Mouse (Mus musculus) heart, embryonic 12.5 days (tissue): ENCODE measurements around the gene Nrn1. TPM values are rescaled to one million over a fixed set of nuclear protein-coding genes. Genes with fewer than 3 reads are reported as not detected.

Source experiments
- ATAC-seq: fragments of 200-750 bp; cut with Nextera tagmentation; 2 replicates; pipeline ENCODE4 v1.8.0; 2017; ENCODE audit warnings: moderate TSS enrichment, moderate library complexity; ENCODE audit not compliant: insufficient number of reproducible peaks, low FRiP score
- H3K27ac ChIP-seq: fragments of 300-500 bp; sonication (generic); 2 replicates; pipeline ENCODE4 v1.5.1; 2016; ENCODE audit warnings: mild to moderate bottlenecking, moderate library complexity; ENCODE audit not compliant: poor library complexity, severe bottlenecking
- H3K27me3 ChIP-seq: fragments of 300-500 bp; sonication (generic); replicated peaks from 2 replicates; pipeline ENCODE4 v1.6.1; 2016; ENCODE audit warnings: mild to moderate bottlenecking, moderate library complexity
- H3K36me3 ChIP-seq: fragments of 300-500 bp; sonication (generic); 2 replicates; pipeline ENCODE4 v1.6.1; 2016; ENCODE audit warnings: mild to moderate bottlenecking, moderate library complexity
- H3K4me1 ChIP-seq: fragments of 300-500 bp; sonication (generic); replicated peaks from 2 replicates; pipeline ENCODE4 v1.6.1; 2016; ENCODE audit warnings: mild to moderate bottlenecking
- H3K4me2 ChIP-seq: fragments of 300-500 bp; sonication (generic); 2 replicates; pipeline ENCODE4 v1.6.1; 2016; ENCODE audit warnings: mild to moderate bottlenecking, moderate library complexity
- H3K4me3 ChIP-seq: fragments of 300-500 bp; sonication (generic); 2 replicates; pipeline ENCODE4 v1.5.1; 2016; ENCODE audit warnings: mild to moderate bottlenecking
- H3K9ac ChIP-seq: fragments of 300-500 bp; sonication (generic); 2 replicates; pipeline ENCODE4 v1.6.1; 2016; ENCODE audit warnings: mild to moderate bottlenecking, moderate library complexity
- H3K9me3 ChIP-seq: fragments of 300-500 bp; sonication (generic); replicated peaks from 2 replicates; pipeline ENCODE4 v1.6.1; 2016; ENCODE audit warnings: mild to moderate bottlenecking, moderate library complexity
- WGBS: fragments of 180-500 bp; shearing (Covaris S2); methylation state at CpG from one replicate; pipeline ENCODE4 v1.1.7; 2016; 5-methylcytosine and 5-hydroxymethylcytosine counted together
- polyA plus RNA-seq: library from polyadenylated mRNA; unstranded; fragments of >200 nt; fragmentation: Nextera tagmentation; extraction: Ambion mirVana; gene quantifications from 2 replicates; pipeline ENCODE4 v1.2.1, GENCODE M21; 2016

The Nrn1 gene
- polyA plus RNA-seq, 1 experiment from 2014 or later = 3.4 TPM

DNA sequence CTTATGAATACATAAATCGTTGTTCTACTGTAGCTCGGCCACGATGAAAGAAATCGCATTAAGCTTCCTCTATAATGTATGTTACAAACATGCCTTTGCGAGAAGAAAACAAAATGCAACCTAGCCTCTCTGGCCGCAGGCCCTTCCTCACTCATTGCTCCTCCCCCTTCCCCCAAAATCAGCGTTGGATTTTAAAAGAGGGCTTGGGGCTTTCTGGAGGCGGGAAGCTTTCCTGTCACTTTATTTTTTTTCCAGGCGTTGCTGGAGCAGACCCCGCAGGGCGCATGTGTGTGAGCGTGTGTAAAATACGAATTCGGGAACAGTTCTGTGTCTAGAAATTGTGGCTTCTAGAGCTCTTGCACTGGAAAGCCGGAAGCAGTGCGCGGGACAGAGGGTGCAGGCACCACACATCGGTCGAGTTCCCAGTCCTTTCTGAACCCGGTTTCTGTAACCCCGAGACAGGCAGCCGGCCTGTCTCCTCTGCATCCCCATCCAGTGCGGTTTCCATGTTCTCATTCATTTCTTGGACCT is 2.9 kb downstream of the Nrn1 start:
- Histone ChIP-seq H3K4me2 (peak overlapping the region; percentile 73), H3K9ac (0 out of 2 replicates have a peak overlapping the region, but pooled peaks have one; percentile 29)
- no peak for ATAC-seq

DNA sequence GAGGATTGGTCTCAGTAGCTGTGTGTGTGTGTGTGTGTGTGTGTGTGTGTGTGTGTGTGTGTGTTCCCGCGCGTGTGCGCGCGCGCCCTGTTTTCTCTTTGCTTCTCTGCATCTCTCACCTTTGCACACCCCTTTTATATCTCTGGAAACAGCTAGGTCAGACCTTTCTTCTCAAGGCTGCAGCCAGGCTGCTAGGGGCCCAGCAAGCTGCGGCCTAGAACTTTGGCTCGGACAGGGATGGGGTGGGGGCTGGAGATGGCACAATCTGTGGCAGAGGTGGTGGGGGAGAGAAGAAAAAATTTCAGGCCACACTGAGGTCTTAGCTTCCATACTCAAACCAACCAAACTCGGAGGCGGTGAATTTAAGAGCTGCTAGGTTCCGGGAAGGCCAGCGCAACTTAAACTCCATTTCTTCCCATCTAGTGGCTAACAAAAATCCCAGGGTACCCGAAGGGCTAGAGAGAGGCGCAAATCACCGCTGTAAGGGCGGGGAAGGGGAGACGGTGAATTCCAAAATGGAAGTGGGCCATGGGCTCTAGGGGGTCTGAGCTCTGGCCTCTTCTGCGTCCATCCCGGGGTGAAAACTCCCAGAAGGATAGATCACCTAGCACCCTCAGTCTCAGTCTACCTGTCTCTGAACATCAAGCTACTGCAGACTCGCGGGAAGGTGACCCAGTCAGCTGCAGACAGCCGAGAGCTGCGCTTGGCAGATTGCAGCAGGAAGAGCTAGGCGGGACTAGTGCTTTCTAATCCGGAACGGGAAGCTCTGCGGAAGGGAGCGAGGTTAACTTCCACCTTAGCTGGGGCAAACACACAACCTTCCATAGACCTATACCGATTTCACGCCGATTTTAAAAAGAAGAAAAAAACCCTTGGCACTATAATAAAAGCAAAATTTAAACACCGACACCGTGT is 3.7 kb downstream of the Nrn1 start:
- H3K9me3 ChIP-seq = no peaks in the 10 kb centered on the region
- H3K36me3 ChIP-seq = no peaks in the 10 kb centered on the region
- H3K27ac ChIP-seq = no peak overlapping the region
- H3K9ac ChIP-seq = 0 out of 2 replicates have a peak overlapping the region, but pooled peaks have one; percentile 19
- H3K4me3 ChIP-seq = peak overlapping the region; percentile 44
- 6% methylated on average over 34 of the region's 34 CpGs for WGBS
- ATAC-seq = no peak
- peak overlapping the region; percentile 73 for H3K4me2 ChIP-seq
- H3K4me1 ChIP-seq = peaks cover 30% of the 10 kb centered on the region
- peaks cover 68% of the 10 kb centered on the region for H3K27me3 ChIP-seq

More for the DNA sequence above, 2.9 kb downstream of the Nrn1 start:
- Histone ChIP-seq H3K27me3 (peaks cover 62% of the 10 kb centered on the region), H3K4me1 (peaks cover 23% of the 10 kb centered on the region), H3K4me3 (peak overlapping the region; percentile 44), H3K27ac (no peak overlapping the region), H3K36me3 (no peaks in the 10 kb centered on the region), H3K9me3 (no peaks in the 10 kb centered on the region)
- 0% methylated on average over 23 of the region's 23 CpGs for WGBS

- Histone ChIP-seq H3K36me3 (no peaks in the 10 kb centered on the region), H3K4me1 (peaks cover 29% of the 10 kb centered on the region), H3K4me2 (no peak overlapping the region), H3K27ac (no peak overlapping the region), H3K9ac (no peak overlapping the region), H3K9me3 (no peaks in the 10 kb centered on the region), H3K4me3 (no peak overlapping the region), H3K27me3 (peaks cover 67% of the 10 kb centered on the region)
- no peak for ATAC-seq
- 15% methylated on average over 14 of the region's 14 CpGs for WGBS
Observed at GRCm38 (mm10) chr13:36730341-36730761, 4.6 kb downstream of the Nrn1 start.

- H3K4me1 ChIP-seq = peaks cover 28% of the 10 kb centered on the region
- no peaks in the 10 kb centered on the region for H3K36me3 ChIP-seq
- no peak overlapping the region for H3K27ac ChIP-seq
- no peak for ATAC-seq
- no peak overlapping the region for H3K4me2 ChIP-seq
- H3K4me3 ChIP-seq = no peak overlapping the region
- peaks cover 71% of the 10 kb centered on the region for H3K27me3 ChIP-seq
- no peak overlapping the region for H3K9ac ChIP-seq
- 17% methylated on average over 13 of the region's 13 CpGs for WGBS
- H3K9me3 ChIP-seq = no peaks in the 10 kb centered on the region
Observed at GRCm38 (mm10) chr13:36729731-36730340, 5.1 kb downstream of the Nrn1 start.

DNA sequence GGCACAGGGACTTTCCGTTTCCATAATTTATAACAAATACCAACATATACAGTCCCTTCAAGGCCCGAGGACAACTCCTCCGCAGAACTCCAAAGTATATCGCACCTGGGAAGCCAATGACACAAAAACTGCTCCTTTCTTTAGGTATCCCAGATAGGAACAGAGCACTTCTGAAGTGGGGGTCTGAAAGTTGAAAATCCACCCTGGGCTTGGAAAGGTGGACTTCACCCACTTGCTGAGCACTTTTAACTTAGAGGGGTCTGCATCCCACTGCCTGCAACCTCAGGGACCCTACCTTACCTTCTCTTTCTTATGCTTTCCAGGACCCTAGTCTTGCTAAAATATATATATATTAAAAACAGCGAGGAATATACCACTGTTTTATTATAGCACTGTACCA is 6.4 kb downstream of the Nrn1 start:
- no peak for ATAC-seq
- H3K4me3 ChIP-seq = no peak overlapping the region
- peaks cover 72% of the 10 kb centered on the region for H3K27me3 ChIP-seq
- H3K9ac ChIP-seq = no peak overlapping the region
- no peak overlapping the region for H3K4me2 ChIP-seq
- 13% methylated on average over 5 of the region's 5 CpGs for WGBS
- H3K27ac ChIP-seq = no peak overlapping the region
- H3K9me3 ChIP-seq = no peaks in the 10 kb centered on the region
- peaks cover 27% of the 10 kb centered on the region for H3K4me1 ChIP-seq
- no peaks in the 10 kb centered on the region for H3K36me3 ChIP-seq

- no peak for ATAC-seq
- Histone ChIP-seq H3K36me3 (no peaks in the 10 kb centered on the region), H3K4me1 (peaks cover 27% of the 10 kb centered on the region), H3K9ac (no peak overlapping the region), H3K4me3 (peak overlapping the region; percentile 43), H3K27me3 (peaks cover 74% of the 10 kb centered on the region), H3K9me3 (no peaks in the 10 kb centered on the region), H3K27ac (no peak overlapping the region), H3K4me2 (peak overlapping the region; percentile 73)
- WGBS = 2% methylated on average over 21 of the region's 23 CpGs
Observed at GRCm38 (mm10) chr13:36727779-36728470, 7.0 kb downstream of the Nrn1 start.

DNA sequence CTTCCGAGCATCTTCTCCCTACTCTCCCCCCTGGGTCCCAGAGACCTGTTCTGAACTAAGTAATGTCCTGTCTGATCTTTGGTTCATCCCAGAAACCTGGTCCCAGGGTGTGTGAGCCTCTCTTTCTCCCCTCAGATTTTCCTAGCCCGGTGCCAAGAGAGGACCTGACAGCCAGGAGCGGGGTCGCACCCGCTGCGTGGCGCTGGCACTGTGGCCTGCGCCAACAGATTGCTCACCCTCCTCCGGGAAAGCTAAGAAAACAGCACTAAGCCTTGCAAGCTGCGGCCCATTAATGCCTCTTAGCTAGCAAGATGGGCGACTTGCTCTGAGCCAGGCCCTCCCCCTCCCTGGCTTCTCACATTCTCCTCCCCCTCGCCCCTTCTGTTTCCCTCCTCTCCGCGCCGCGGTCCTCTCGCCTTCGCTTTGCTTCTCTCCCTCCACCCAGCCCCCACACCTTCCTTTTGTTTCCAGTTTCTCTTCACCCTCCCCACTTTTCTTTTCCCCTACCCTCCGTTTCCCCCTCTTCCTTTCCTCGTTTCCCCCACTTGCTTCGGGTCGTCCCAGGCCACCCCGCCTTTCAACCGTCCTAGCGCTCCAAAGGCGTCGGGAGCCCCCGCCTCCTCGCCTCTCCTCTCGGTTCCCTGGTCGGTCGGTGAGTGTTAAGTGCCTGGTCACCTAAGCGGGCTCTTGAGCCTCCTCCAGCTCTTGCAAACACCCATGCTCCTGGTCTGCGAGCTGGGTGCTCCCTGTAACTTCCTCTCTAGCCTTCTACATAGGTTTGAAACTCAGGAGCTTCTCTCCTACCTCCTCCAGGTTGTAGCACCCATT is 7.8 kb downstream of the Nrn1 start:
- ATAC-seq = no peak
- peaks cover 27% of the 10 kb centered on the region for H3K4me1 ChIP-seq
- peak overlapping the region; percentile 43 for H3K4me3 ChIP-seq
- H3K4me2 ChIP-seq = peak overlapping the region; percentile 73
- peaks cover 78% of the 10 kb centered on the region for H3K27me3 ChIP-seq
- H3K9me3 ChIP-seq = no peaks in the 10 kb centered on the region
- H3K36me3 ChIP-seq = no peaks in the 10 kb centered on the region
- under 1% methylated on average over 34 of the region's 34 CpGs for WGBS
- no peak overlapping the region for H3K27ac ChIP-seq
- peak overlapping the region; percentile 16; the same call in 1 of the 2 replicates for H3K9ac ChIP-seq

- 1% methylated on average over 24 of the region's 24 CpGs for WGBS
- H3K9ac ChIP-seq = no peak overlapping the region
- no peaks in the 10 kb centered on the region for H3K9me3 ChIP-seq
- peak overlapping the region; percentile 73 for H3K4me2 ChIP-seq
- H3K4me3 ChIP-seq = peak overlapping the region; percentile 43
- H3K36me3 ChIP-seq = no peaks in the 10 kb centered on the region
- peaks cover 27% of the 10 kb centered on the region for H3K4me1 ChIP-seq
- H3K27me3 ChIP-seq = peaks cover 84% of the 10 kb centered on the region
- ATAC-seq = no peak
- H3K27ac ChIP-seq = no peak overlapping the region
Observed at GRCm38 (mm10) chr13:36726551-36726950, 8.4 kb downstream of the Nrn1 start.

DNA sequence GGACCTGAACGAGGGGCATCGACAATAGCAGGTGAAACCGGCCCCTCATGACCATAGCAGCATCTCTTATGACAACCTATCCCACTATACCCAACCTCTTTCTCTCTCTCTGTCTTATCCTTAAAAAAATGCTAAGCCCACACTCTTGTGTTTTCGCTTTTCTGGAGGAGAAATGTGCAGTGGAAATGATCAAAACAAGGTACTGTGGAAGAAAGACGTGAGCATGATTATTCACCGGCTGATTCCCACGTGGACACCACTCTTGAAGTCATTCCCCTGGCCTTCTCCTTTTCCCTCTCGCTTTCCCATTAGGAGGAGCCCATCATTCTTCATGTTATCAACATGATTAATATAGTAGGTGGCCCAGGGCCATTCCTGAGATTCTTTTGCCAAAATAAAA is 9.1 kb downstream of the Nrn1 start:
- H3K36me3 ChIP-seq = no peaks in the 10 kb centered on the region
- WGBS = 7% methylated on average over 8 of the region's 8 CpGs
- peaks cover 83% of the 10 kb centered on the region for H3K27me3 ChIP-seq
- H3K4me1 ChIP-seq = peaks cover 24% of the 10 kb centered on the region
- H3K27ac ChIP-seq = no peak overlapping the region
- no peak for ATAC-seq
- H3K4me2 ChIP-seq = no peak overlapping the region
- H3K9me3 ChIP-seq = no peaks in the 10 kb centered on the region
- no peak overlapping the region for H3K9ac ChIP-seq
- H3K4me3 ChIP-seq = no peak overlapping the region
